Mouse (Mus musculus) CH12.LX (cell line): ENCODE data around the gene Phgdh. TPM values are rescaled to one million over a fixed set of nuclear protein-coding genes. Genes with fewer than 3 reads are reported as not detected.
A peak's percentile ranks its signal among the peaks of the same experiment; 100 is the strongest.

Experiments used
- DNase-seq: peaks from one replicate; pipeline ENCODE4 v3.0.0-alpha.2; 2013; ENCODE audit errors: extremely low read depth
- H3K27ac ChIP-seq: 2 replicates; pipeline ENCODE4 v1.5.1; 2012; ENCODE audit warnings: low read depth, mild to moderate bottlenecking, control low read depth, moderate library complexity; ENCODE audit not compliant: insufficient read depth
- H3K27me3 ChIP-seq: replicated peaks from 2 replicates; pipeline ENCODE3; 2012; ENCODE audit warnings: inconsistent platforms
- H3K36me3 ChIP-seq, 2 experiments: replicated peaks in 1 of 2; 2 replicates each; pipeline versions ENCODE3 to v1.6.1; 2012; ENCODE audit warnings: inconsistent platforms in 1 of 2, low read length in 1 of 2, mild to moderate bottlenecking in 1 of 2, mixed read lengths in 1 of 2, moderate library complexity in 1 of 2; ENCODE audit not compliant: control insufficient read depth in 1 of 2, insufficient read depth in 1 of 2
- H3K4me1 ChIP-seq, 2 experiments: 2 replicates each; pipeline ENCODE4 v1.6.1; 2012; ENCODE audit warnings: inconsistent platforms in 1 of 2, moderate library complexity in 1 of 2; ENCODE audit not compliant: insufficient read depth in 2 of 2, control insufficient read depth in 1 of 2
- H3K4me2 ChIP-seq: 2 replicates; pipeline ENCODE4 v1.6.1; 2012; ENCODE audit warnings: low read depth, mild to moderate bottlenecking, control low read depth; ENCODE audit not compliant: poor library complexity, insufficient read depth, severe bottlenecking
- H3K4me3 ChIP-seq, 3 experiments: fragments of 150-350 bp in 1 of 3; sonication (generic) in 1 of 3; replicated peaks in 1 of 3; 2 replicates each; pipeline versions ENCODE3 to v1.5.1; 2011 to 2012; ENCODE audit warnings: low read depth in 2 of 3, low read length in 2 of 3, mild to moderate bottlenecking in 2 of 3, moderate library complexity in 2 of 3, control low read depth in 1 of 3, improper control_type of control experiment in 1 of 3, inconsistent platforms in 1 of 3, mixed read lengths in 1 of 3; ENCODE audit not compliant: poor library complexity in 1 of 3
- H3K79me2 ChIP-seq: replicated peaks from 2 replicates; pipeline ENCODE4 v1.6.1; 2012; ENCODE audit warnings: mild to moderate bottlenecking, moderate library complexity; ENCODE audit not compliant: control insufficient read depth, poor library complexity, insufficient read depth, severe bottlenecking; ENCODE audit errors: extremely low read depth
- H3K9ac ChIP-seq: 2 replicates; pipeline ENCODE4 v1.6.1; 2012; ENCODE audit warnings: low read depth, mild to moderate bottlenecking, control low read depth, moderate library complexity; ENCODE audit not compliant: insufficient read depth
- H3K9me3 ChIP-seq: replicated peaks from 2 replicates; pipeline ENCODE3; 2012; ENCODE audit warnings: low read length, inconsistent platforms, mixed read lengths
- BHLHE40 ChIP-seq: IDR thresholded peaks from 2 replicates; pipeline ENCODE4 v1.6.1; 2011; ENCODE audit warnings: mild to moderate bottlenecking, low read depth, low read length, improper control_type of control experiment
- CHD1 ChIP-seq: IDR thresholded peaks from 2 replicates; pipeline ENCODE4 v1.6.1; 2012; ENCODE audit warnings: low read depth, low read length, improper control_type of control experiment, inconsistent platforms
- CHD2 ChIP-seq: IDR thresholded peaks from 2 replicates; pipeline ENCODE4 v1.6.1; 2011; ENCODE audit warnings: low read length, improper control_type of control experiment
- CTCF ChIP-seq, 2 experiments: IDR thresholded peaks in 1 of 2; conservative IDR thresholded peaks in 1 of 2; 2 replicates each; pipeline ENCODE4 v1.5.1; 2011 to 2012; ENCODE audit warnings: low read depth in 2 of 2, low read length in 2 of 2, improper control_type of control experiment in 1 of 2, inconsistent platforms in 1 of 2, mild to moderate bottlenecking in 1 of 2, moderate library complexity in 1 of 2
- ELF1 ChIP-seq: IDR thresholded peaks from 2 replicates; pipeline ENCODE4 v1.6.1; 2014; ENCODE audit warnings: low read depth, mild to moderate bottlenecking, inconsistent platforms, low read length, improper control_type of control experiment
- EP300 ChIP-seq: IDR thresholded peaks from 2 replicates; pipeline ENCODE4 v1.6.1; 2011; ENCODE audit warnings: low read length, improper control_type of control experiment
- ETS1 ChIP-seq: conservative IDR thresholded peaks from 2 replicates; pipeline ENCODE4 v1.6.1; 2012; ENCODE audit warnings: low read depth, mild to moderate bottlenecking, inconsistent platforms, low read length, improper control_type of control experiment, moderate library complexity
- GABPA ChIP-seq: IDR thresholded peaks from 2 replicates; pipeline ENCODE4 v1.6.1; 2012; ENCODE audit warnings: low read depth, low read length, improper control_type of control experiment, inconsistent platforms; ENCODE audit not compliant: insufficient replicate concordance
- IRF4 ChIP-seq: IDR thresholded peaks from 2 replicates; pipeline ENCODE4 v1.6.1; 2014; ENCODE audit warnings: low read depth, mild to moderate bottlenecking, inconsistent platforms, low read length, improper control_type of control experiment
- JUN ChIP-seq: IDR thresholded peaks from 2 replicates; pipeline ENCODE4 v1.6.1; 2011; ENCODE audit warnings: low read depth, mild to moderate bottlenecking, low read length, improper control_type of control experiment, moderate library complexity; ENCODE audit not compliant: insufficient read depth
- JUND ChIP-seq: conservative IDR thresholded peaks from 2 replicates; pipeline ENCODE4 v1.6.1; 2011; ENCODE audit warnings: low read depth, low read length, improper control_type of control experiment
- KAT2A ChIP-seq: IDR thresholded peaks from 2 replicates; pipeline ENCODE4 v1.6.1; 2012; ENCODE audit warnings: low read length, improper control_type of control experiment, inconsistent platforms; ENCODE audit not compliant: insufficient replicate concordance
- MAX ChIP-seq: IDR thresholded peaks from 2 replicates; pipeline ENCODE4 v1.6.1; 2011; ENCODE audit warnings: low read length, improper control_type of control experiment
- MEF2A ChIP-seq: IDR thresholded peaks from 2 replicates; pipeline ENCODE4 v1.6.1; 2014; ENCODE audit warnings: low read depth, mild to moderate bottlenecking, inconsistent platforms, low read length, improper control_type of control experiment, borderline replicate concordance
- MXI1 ChIP-seq: IDR thresholded peaks from 2 replicates; pipeline ENCODE4 v1.6.1; 2011; ENCODE audit warnings: mild to moderate bottlenecking, low read depth, low read length, improper control_type of control experiment
- MYC ChIP-seq: IDR thresholded peaks from 2 replicates; pipeline ENCODE4 v1.6.1; 2011; ENCODE audit warnings: low read depth, mild to moderate bottlenecking, improper control_type of control experiment, low read length
- NELFE ChIP-seq: IDR thresholded peaks from 2 replicates; pipeline ENCODE4 v1.6.1; 2011; ENCODE audit warnings: low read depth, low read length, improper control_type of control experiment
- POLR2A ChIP-seq: IDR thresholded peaks from 2 replicates; pipeline ENCODE4 v1.6.1; 2011; ENCODE audit warnings: low read depth, mild to moderate bottlenecking, improper control_type of control experiment, low read length
- RAD21 ChIP-seq: IDR thresholded peaks from 2 replicates; pipeline ENCODE4 v1.6.1; 2011; ENCODE audit warnings: low read depth, mild to moderate bottlenecking, low read length, improper control_type of control experiment, moderate library complexity
- RCOR1 ChIP-seq: conservative IDR thresholded peaks from 2 replicates; pipeline ENCODE4 v1.6.1; 2012; ENCODE audit warnings: low read depth, mild to moderate bottlenecking, inconsistent platforms, low read length, improper control_type of control experiment
- SIN3A ChIP-seq: IDR thresholded peaks from 2 replicates; pipeline ENCODE4 v1.6.1; 2012; ENCODE audit warnings: low read length, improper control_type of control experiment, inconsistent platforms
- TBP ChIP-seq: conservative IDR thresholded peaks from 2 replicates; pipeline ENCODE4 v1.6.1; 2011; ENCODE audit warnings: low read depth, low read length, improper control_type of control experiment
- TCF12 ChIP-seq: IDR thresholded peaks from 2 replicates; pipeline ENCODE4 v1.6.1; 2014; ENCODE audit warnings: low read depth, mild to moderate bottlenecking, inconsistent platforms, low read length, improper control_type of control experiment
- UBTF ChIP-seq: IDR thresholded peaks from 2 replicates; pipeline ENCODE4 v1.6.1; 2012; ENCODE audit warnings: low read depth, mild to moderate bottlenecking, inconsistent platforms, low read length, improper control_type of control experiment, moderate library complexity
- USF1 ChIP-seq: IDR thresholded peaks from 2 replicates; pipeline ENCODE4 v1.6.1; 2014; ENCODE audit warnings: low read depth, mild to moderate bottlenecking, inconsistent platforms, low read length, improper control_type of control experiment
- USF2 ChIP-seq: conservative IDR thresholded peaks from 2 replicates; pipeline ENCODE4 v1.6.1; 2011; ENCODE audit warnings: low read depth, low read length, improper control_type of control experiment
- ZKSCAN1 ChIP-seq: IDR thresholded peaks from 2 replicates; pipeline ENCODE4 v1.6.1; 2012; ENCODE audit warnings: low read depth, inconsistent platforms, low read length, improper control_type of control experiment, borderline replicate concordance
- ZNF384 ChIP-seq: IDR thresholded peaks from 2 replicates; pipeline ENCODE4 v1.6.1; 2012; ENCODE audit warnings: low read depth, low read length, improper control_type of control experiment, inconsistent platforms
- dilution Hi-C: fragments of 300-500 bp; cut with MboI; formaldehyde crosslinking; loops from 2 replicates; pipeline ENCODE4 v1.14.3; 2020; ENCODE audit warnings: low sequenced_read_pairs; ENCODE audit not compliant: extremely low pct_unique_long_range_greater_than_20kb, extremely low pct_ligation_motif_present
- in situ Hi-C: fragments of 300-500 bp; cut with MboI; formaldehyde crosslinking; loops from 3 replicates; pipeline ENCODE4 v1.14.3; 2019; ENCODE audit warnings: low sequenced_read_pairs, low pct_ligation_motif_present, low pct_unique_long_range_greater_than_20kb, mixed read lengths
- polyA plus RNA-seq: library from polyadenylated mRNA; unstranded; fragments of >175 nt; gene quantifications from 2 replicates; pipeline ENCODE4 v1.2.1, GENCODE M21; 2012; ENCODE audit warnings: low read depth; ENCODE audit not compliant: insufficient read length
- total RNA-seq, 2 experiments: library from RNA; depleted of rRNA; stranded (reverse); fragments of 300-350 nt in 1 of 2; fragments of >200 nt in 1 of 2; gene quantifications; 2 replicates each; pipeline ENCODE4 v1.2.3; 2012 to 2014

Phgdh gene
- total and polyA plus RNA-seq, 3 experiments: 543 to 631 (median 587) TPM

GRCm38 (mm10) chr3:98336661-98337654, 2.8 kb downstream of the Phgdh start:
- peak overlapping the region; percentile 94 for H3K9ac ChIP-seq
- peaks cover 7 to 22% of the 10 kb centered on the region in 2 experiments for H3K4me1 ChIP-seq
- in situ Hi-C loops: loop anchor here (25.0 kb wide), 1 partner anchor 575 kb away; no protein-coding TSS in a partner anchor
- H3K4me3 ChIP-seq: peak overlapping the region; percentile 75 to 97 (median 75)
- peak overlapping the region; percentile 80 for H3K27ac ChIP-seq
- TF ChIP-seq POLR2A (no peak; the same call in none of the 2 replicates), JUND (peak; percentile 22; the same call in 1 of the 2 replicates), ETS1 (peak; percentile 58; the same call in 1 of the 2 replicates), MYC (peak; percentile 95), RAD21 (no peak), MXI1 (peak; percentile 90), EP300 (peak; percentile 77), BHLHE40 (peak; percentile 96), MAX (peak; percentile 92), TCF12 (peak; percentile 42; the same call in 1 of the 2 replicates), CHD2 (no peak; the same call in 1 of the 2 replicates), IRF4 (peak; percentile 92), SIN3A (peak; percentile 86)
- H3K36me3 ChIP-seq: peaks cover 31 to 39% of the 10 kb centered on the region in 2 experiments
- dilution Hi-C loops: no loop called here
- H3K27me3 ChIP-seq: no peaks in the 10 kb centered on the region
- peaks cover 60% of the 10 kb centered on the region for H3K79me2 ChIP-seq
- H3K9me3 ChIP-seq: no peaks in the 10 kb centered on the region
- DNase-seq: peak; percentile 75
- H3K4me2 ChIP-seq: peak overlapping the region; percentile 95

GRCm38 (mm10) chr3:98335886-98336285, 3.9 kb downstream of the Phgdh start:
- peak overlapping the region; percentile 95 for H3K4me2 ChIP-seq
- H3K4me1 ChIP-seq: peaks cover 7 to 22% of the 10 kb centered on the region in 2 experiments
- peak overlapping the region; percentile 94 for H3K9ac ChIP-seq
- no peaks in the 10 kb centered on the region for H3K9me3 ChIP-seq
- no peaks in the 10 kb centered on the region for H3K27me3 ChIP-seq
- dilution Hi-C loops (no loop called here), in situ Hi-C loops (loop anchor here (25.0 kb wide), 1 partner anchor 574 kb away; no protein-coding TSS in a partner anchor)
- H3K4me3 ChIP-seq: peak overlapping the region; percentile 75 to 97 (median 75)
- H3K27ac ChIP-seq: peak overlapping the region; percentile 80
- TF ChIP-seq MEF2A: no peak
- no peak for TF ChIP-seq JUND
- TF ChIP-seq IRF4: peak; percentile 66
- no peak for TF ChIP-seq CHD1
- no peak for TF ChIP-seq CHD2
- TF ChIP-seq ETS1: peak; percentile 59
- TF ChIP-seq MYC: no peak
- no peak for TF ChIP-seq USF1
- TF ChIP-seq NELFE: no peak
- no peak for TF ChIP-seq JUN
- TF ChIP-seq ZNF384: no peak
- TF ChIP-seq TBP: 0 out of 2 replicates have a peak, but pooled peaks have one; percentile 14
- TF ChIP-seq RCOR1: no peak; the same call in 1 of the 2 replicates
- peak; percentile 55; the same call in 1 of the 2 replicates for TF ChIP-seq TCF12
- peak; percentile 88; the same call in 1 of the 2 replicates for TF ChIP-seq UBTF
- peak; percentile 81 for TF ChIP-seq MXI1
- TF ChIP-seq USF2: no peak
- TF ChIP-seq ELF1: no peak
- peak; percentile 29; the same call in 1 of the 2 replicates for TF ChIP-seq BHLHE40
- TF ChIP-seq GABPA: no peak
- no peak for TF ChIP-seq ZKSCAN1
- no peak for TF ChIP-seq CTCF (conservative IDR thresholded peaks at IDR 0.05 in 1 of 2, IDR thresholded peaks at IDR 0.05 in 1 of 2; ENCODE audit: low read depth in 2 of 2, low read length in 2 of 2)
- TF ChIP-seq KAT2A: no peak
- TF ChIP-seq SIN3A: peak; percentile 75
- TF ChIP-seq EP300: peak; percentile 43; the same call in 1 of the 2 replicates
- peaks cover 39 to 50% of the 10 kb centered on the region in 2 experiments for H3K36me3 ChIP-seq
- peak; percentile 82 for DNase-seq
- peaks cover 60% of the 10 kb centered on the region for H3K79me2 ChIP-seq
